Mouse (Mus musculus) limb, embryonic 12.5 days (tissue): ENCODE measurements around the gene Ttpal. TPM values are rescaled to one million over a fixed set of nuclear protein-coding genes. Genes with fewer than 3 reads are reported as not detected.

Experiments
- ATAC-seq: fragments of 200-750 bp; cut with Nextera tagmentation; 2 replicates; pipeline ENCODE4 v1.8.0; 2017; ENCODE audit warnings: low read depth, moderate TSS enrichment; ENCODE audit not compliant: insufficient number of reproducible peaks, insufficient read depth, low FRiP score, low TSS enrichment
- H3K27ac ChIP-seq: fragments of 300-500 bp; sonication (generic); 2 replicates; pipeline ENCODE4 v1.5.1; 2016; ENCODE audit warnings: mild to moderate bottlenecking, moderate library complexity
- H3K27me3 ChIP-seq: fragments of 300-500 bp; sonication (generic); 2 replicates; pipeline ENCODE4 v1.6.1; 2016; ENCODE audit warnings: mild to moderate bottlenecking, moderate library complexity
- H3K36me3 ChIP-seq: fragments of 300-500 bp; sonication (generic); 2 replicates; pipeline ENCODE4 v1.6.1; 2016; ENCODE audit warnings: mild to moderate bottlenecking, moderate library complexity
- H3K4me1 ChIP-seq: fragments of 300-500 bp; sonication (generic); replicated peaks from 2 replicates; pipeline ENCODE4 v1.6.1; 2016
- H3K4me2 ChIP-seq: fragments of 300-500 bp; sonication (generic); 2 replicates; pipeline ENCODE4 v1.6.1; 2016; ENCODE audit warnings: mild to moderate bottlenecking, moderate library complexity
- H3K4me3 ChIP-seq: fragments of 300-500 bp; sonication (generic); replicated peaks from 2 replicates; pipeline ENCODE4 v1.5.1; 2016; ENCODE audit warnings: mild to moderate bottlenecking
- H3K9ac ChIP-seq: fragments of 300-500 bp; sonication (generic); replicated peaks from 2 replicates; pipeline ENCODE4 v1.6.1; 2016; ENCODE audit warnings: mild to moderate bottlenecking, moderate library complexity
- H3K9me3 ChIP-seq: fragments of 300-500 bp; sonication (generic); 2 replicates; pipeline ENCODE4 v1.6.1; 2016; ENCODE audit warnings: mild to moderate bottlenecking, moderate library complexity
- WGBS: fragments of 180-500 bp; shearing (Covaris S2); methylation state at CpG from one replicate; pipeline ENCODE4 v1.1.7; 2016; 5-methylcytosine and 5-hydroxymethylcytosine counted together
- polyA plus RNA-seq: library from polyadenylated mRNA; unstranded; fragments of >200 nt; fragmentation: Nextera tagmentation; extraction: Ambion mirVana; gene quantifications from 2 replicates; pipeline ENCODE4 v1.2.1, GENCODE M21; 2016

Ttpal gene
- polyA plus RNA-seq, 1 experiment from 2014 or later: 48.6 TPM

DNA sequence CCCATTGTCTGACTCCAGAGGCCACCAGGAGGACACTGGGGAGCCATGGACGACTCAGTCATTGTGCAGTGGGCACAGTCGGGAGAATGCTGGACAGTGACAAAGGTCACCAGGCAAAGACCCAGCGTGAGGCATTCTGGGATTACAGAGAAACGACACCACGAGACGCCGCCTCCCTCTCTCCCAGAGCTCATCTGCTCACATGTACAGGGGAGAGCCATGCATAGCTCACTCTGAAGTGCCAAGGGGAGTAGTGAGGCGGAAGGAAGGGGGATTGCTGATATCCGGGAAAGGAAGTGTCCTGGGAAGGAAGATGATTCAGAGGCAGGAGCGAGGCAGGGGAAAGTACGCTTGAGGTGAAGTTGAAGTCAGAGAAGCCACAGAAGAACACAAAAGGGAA is 26.9 kb upstream of the Ttpal start:
- ATAC-seq: no peak
- H3K27me3 ChIP-seq: no peaks in the 10 kb centered on the region; the same call in 1 of the 2 replicates
- no peaks in the 10 kb centered on the region for H3K36me3 ChIP-seq
- H3K4me3 ChIP-seq: no peak overlapping the region
- no peaks in the 10 kb centered on the region for H3K4me1 ChIP-seq
- 61% methylated on average over 11 of the region's 11 CpGs for WGBS
- H3K9me3 ChIP-seq: no peaks in the 10 kb centered on the region
- no peak overlapping the region for H3K9ac ChIP-seq
- no peak overlapping the region for H3K4me2 ChIP-seq
- H3K27ac ChIP-seq: no peak overlapping the region

GRCm38 (mm10) chr2:163577986-163578385 is 24.1 kb upstream of the Ttpal start:
- no peak overlapping the region for H3K4me3 ChIP-seq
- no peak overlapping the region for H3K27ac ChIP-seq
- no peaks in the 10 kb centered on the region for H3K4me1 ChIP-seq
- no peak overlapping the region for H3K9ac ChIP-seq
- H3K4me2 ChIP-seq: no peak overlapping the region
- H3K9me3 ChIP-seq: no peaks in the 10 kb centered on the region
- no peak for ATAC-seq
- no peaks in the 10 kb centered on the region for H3K36me3 ChIP-seq
- 86% methylated on average over 2 of the region's 2 CpGs for WGBS
- H3K27me3 ChIP-seq: no peaks in the 10 kb centered on the region; the same call in 1 of the 2 replicates

DNA sequence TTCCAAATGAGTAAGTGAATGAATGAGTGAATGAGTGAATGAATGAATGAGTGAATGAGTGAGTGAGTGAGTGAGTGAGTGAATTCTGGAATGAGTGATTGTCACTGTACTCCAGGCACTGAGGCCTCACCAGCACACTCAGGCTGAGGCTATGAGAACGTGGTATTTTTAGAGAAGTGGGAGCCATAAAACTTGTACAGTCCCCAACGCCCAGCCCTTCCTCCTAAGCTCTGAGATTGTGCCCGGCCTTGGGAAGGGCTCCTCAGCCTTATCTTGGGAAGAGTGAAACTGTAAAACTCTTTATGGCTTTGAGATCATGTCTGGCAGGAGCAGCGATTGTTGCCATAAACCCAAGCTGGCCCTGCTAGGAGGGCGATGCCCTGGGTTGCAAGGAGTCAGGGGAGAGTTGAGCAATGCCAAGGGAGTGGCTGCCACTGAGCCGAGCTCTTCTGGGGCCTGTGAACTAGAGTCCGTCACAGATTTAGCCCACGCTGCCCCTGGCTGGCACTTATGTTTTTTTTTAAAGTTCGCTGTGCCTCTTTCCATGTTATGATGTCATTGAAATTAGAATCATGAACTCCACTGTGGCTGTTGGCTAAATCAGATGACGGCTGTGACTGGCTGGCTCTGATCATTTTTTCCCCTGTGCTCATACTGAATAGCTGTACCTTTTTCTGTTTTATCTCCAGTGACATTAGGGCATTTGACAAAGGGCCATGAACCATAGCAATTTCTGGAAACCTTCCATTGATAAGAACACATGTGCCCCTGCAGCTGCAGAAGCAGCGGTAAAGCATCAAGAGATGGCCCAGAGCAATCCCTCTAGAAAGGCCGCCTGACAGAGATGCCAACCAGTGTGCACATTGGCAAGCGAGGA is 21.8 kb upstream of the Ttpal start:
- ATAC-seq: no peak
- WGBS: 69% methylated on average over 13 of the region's 13 CpGs

GRCm38 (mm10) chr2:163583226-163584087 is 18.7 kb upstream of the Ttpal start:
- H3K9me3 ChIP-seq: no peaks in the 10 kb centered on the region

More for the DNA sequence above, 21.8 kb upstream of the Ttpal start:
- Histone ChIP-seq H3K4me3 (no peak overlapping the region), H3K9me3 (no peaks in the 10 kb centered on the region), H3K4me1 (no peaks in the 10 kb centered on the region), H3K27ac (no peak overlapping the region), H3K27me3 (no peaks in the 10 kb centered on the region; the same call in 1 of the 2 replicates), H3K36me3 (no peaks in the 10 kb centered on the region), H3K9ac (no peak overlapping the region), H3K4me2 (no peak overlapping the region)

GRCm38 (mm10) chr2:163584088-163584426 is 18.1 kb upstream of the Ttpal start:
- H3K9ac ChIP-seq: no peak overlapping the region
- 80% methylated on average over 10 of the region's 10 CpGs for WGBS
- no peaks in the 10 kb centered on the region for H3K36me3 ChIP-seq
- H3K27ac ChIP-seq: no peak overlapping the region
- no peak overlapping the region for H3K4me2 ChIP-seq
- no peaks in the 10 kb centered on the region for H3K4me1 ChIP-seq
- H3K9me3 ChIP-seq: no peaks in the 10 kb centered on the region
- no peaks in the 10 kb centered on the region for H3K27me3 ChIP-seq
- no peak for ATAC-seq
- H3K4me3 ChIP-seq: no peak overlapping the region

More at GRCm38 (mm10) chr2:163583226-163584087, 18.7 kb upstream of the Ttpal start:
- no peak overlapping the region for H3K4me2 ChIP-seq
- H3K36me3 ChIP-seq: no peaks in the 10 kb centered on the region
- H3K9ac ChIP-seq: no peak overlapping the region
- H3K27ac ChIP-seq: no peak overlapping the region
- H3K27me3 ChIP-seq: no peaks in the 10 kb centered on the region
- 96% methylated on average over 10 of the region's 10 CpGs for WGBS
- H3K4me1 ChIP-seq: no peaks in the 10 kb centered on the region
- no peak overlapping the region for H3K4me3 ChIP-seq
- ATAC-seq: no peak

- Histone ChIP-seq H3K27me3 (no peaks in the 10 kb centered on the region), H3K4me3 (no peak overlapping the region), H3K27ac (no peak overlapping the region), H3K4me1 (no peaks in the 10 kb centered on the region; the same call in 1 of the 2 replicates), H3K9me3 (no peaks in the 10 kb centered on the region), H3K9ac (no peak overlapping the region), H3K36me3 (no peaks in the 10 kb centered on the region), H3K4me2 (no peak overlapping the region)
- 45% methylated on average over 19 of the region's 19 CpGs for WGBS
- ATAC-seq: no peak
Observed at GRCm38 (mm10) chr2:163586384-163587261, 15.5 kb upstream of the Ttpal start.

GRCm38 (mm10) chr2:163587506-163587905 is 14.6 kb upstream of the Ttpal start:
- H3K4me3 ChIP-seq: no peak overlapping the region
- WGBS: 80% methylated on average over 5 of the region's 5 CpGs
- H3K4me1 ChIP-seq: no peaks in the 10 kb centered on the region; the same call in 1 of the 2 replicates
- H3K9me3 ChIP-seq: no peaks in the 10 kb centered on the region
- H3K27me3 ChIP-seq: no peaks in the 10 kb centered on the region
- H3K4me2 ChIP-seq: no peak overlapping the region
- no peak for ATAC-seq
- no peaks in the 10 kb centered on the region for H3K36me3 ChIP-seq
- H3K27ac ChIP-seq: no peak overlapping the region
- H3K9ac ChIP-seq: no peak overlapping the region

GRCm38 (mm10) chr2:163590211-163590610 is 11.9 kb upstream of the Ttpal start:
- H3K9ac ChIP-seq: no peak overlapping the region
- 61% methylated on average over 12 of the region's 12 CpGs for WGBS
- H3K4me3 ChIP-seq: no peak overlapping the region
- no peaks in the 10 kb centered on the region for H3K27me3 ChIP-seq
- no peaks in the 10 kb centered on the region; the same call in 1 of the 2 replicates for H3K4me1 ChIP-seq
- H3K9me3 ChIP-seq: no peaks in the 10 kb centered on the region
- no peaks in the 10 kb centered on the region for H3K36me3 ChIP-seq
- H3K27ac ChIP-seq: no peak overlapping the region
- no peak overlapping the region for H3K4me2 ChIP-seq
- no peak for ATAC-seq

DNA sequence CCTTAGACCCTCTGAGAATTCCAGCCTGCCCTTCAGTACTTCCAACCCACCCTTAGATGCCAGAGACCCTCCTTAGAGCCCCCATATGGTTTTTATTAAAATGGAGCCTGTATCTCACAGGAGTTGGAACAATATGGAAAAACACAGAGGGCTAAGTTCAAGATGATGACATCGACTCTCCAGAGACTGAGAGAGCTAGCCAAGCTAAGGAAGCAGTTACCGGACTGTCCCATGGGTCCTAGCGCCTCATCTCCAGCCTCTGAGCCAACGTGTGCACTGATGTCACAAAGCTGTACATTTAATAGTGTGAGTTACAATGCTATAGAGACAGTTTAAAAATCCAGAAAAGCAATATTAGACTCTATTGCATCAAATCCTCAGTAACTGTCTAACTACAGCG is 11.1 kb upstream of the Ttpal start:
- Histone ChIP-seq H3K27ac (no peak overlapping the region), H3K36me3 (no peaks in the 10 kb centered on the region), H3K4me2 (no peak overlapping the region), H3K27me3 (no peaks in the 10 kb centered on the region), H3K9me3 (no peaks in the 10 kb centered on the region), H3K4me1 (no peaks in the 10 kb centered on the region; the same call in 1 of the 2 replicates), H3K9ac (no peak overlapping the region), H3K4me3 (no peak overlapping the region)
- ATAC-seq: no peak
- 52% methylated on average over 5 of the region's 5 CpGs for WGBS

- Histone ChIP-seq H3K27me3 (no peaks in the 10 kb centered on the region), H3K4me3 (no peak overlapping the region), H3K9me3 (no peaks in the 10 kb centered on the region), H3K9ac (no peak overlapping the region), H3K36me3 (no peaks in the 10 kb centered on the region), H3K27ac (no peak overlapping the region), H3K4me2 (no peak overlapping the region), H3K4me1 (no peaks in the 10 kb centered on the region; the same call in 1 of the 2 replicates)
- ATAC-seq: no peak
- WGBS: 72% methylated on average over 1 of the region's 1 CpGs
Observed at GRCm38 (mm10) chr2:163592084-163592483, 10.0 kb upstream of the Ttpal start.
